Mouse (Mus musculus) Muller cell, postnatal 12 days (primary cell): ENCODE measurements around the gene Afap1.
A peak's percentile ranks its signal among the peaks of the same experiment; 100 is the strongest.

ENCODE experiments used
- DNase-seq: peaks from one replicate; pipeline ENCODE4 v3.0.0-alpha.2; 2015; ENCODE audit errors: inconsistent ontology term

The Afap1 gene

GRCm38 (mm10) chr5:35893093-35893804, at the start of gene Afap1:
Afap1 (plus strand) TSS chr5:35893319.
- peak; percentile 99 for DNase-seq

- DNase-seq: no peak
These were observed 41.6 kb upstream of the Afap1 start for GRCm38 (mm10) chr5:35851485-35851884.

- DNase-seq: no peak
These were observed 39.7 kb upstream of the Afap1 start for GRCm38 (mm10) chr5:35853463-35853862.

- DNase-seq: peak; percentile 69
These were observed 36.9 kb upstream of the Afap1 start for GRCm38 (mm10) chr5:35856245-35856644.

GRCm38 (mm10) chr5:35858069-35858468, 35.0 kb upstream of the Afap1 start:
- DNase-seq: peak; percentile 43

GRCm38 (mm10) chr5:35861456-35861855, 31.7 kb upstream of the Afap1 start:
- no peak for DNase-seq

- DNase-seq: peak; percentile 85
These were observed 23.1 kb upstream of the Afap1 start for GRCm38 (mm10) chr5:35869973-35870372.

- peak; percentile 68 for DNase-seq
These were observed 22.6 kb upstream of the Afap1 start for GRCm38 (mm10) chr5:35870408-35871012.

- no peak for DNase-seq
These were observed 19.7 kb upstream of the Afap1 start for GRCm38 (mm10) chr5:35873382-35873781.

- no peak for DNase-seq
These were observed 16.9 kb upstream of the Afap1 start for GRCm38 (mm10) chr5:35876236-35876635.

- DNase-seq: no peak
These were observed 13.9 kb upstream of the Afap1 start for GRCm38 (mm10) chr5:35879199-35879598.

GRCm38 (mm10) chr5:35882391-35882790, 10.7 kb upstream of the Afap1 start:
- peak; percentile 44 for DNase-seq

GRCm38 (mm10) chr5:35884262-35884661, 8.9 kb upstream of the Afap1 start:
- no peak for DNase-seq

GRCm38 (mm10) chr5:35884689-35885088, 8.4 kb upstream of the Afap1 start:
- no peak for DNase-seq

GRCm38 (mm10) chr5:35888959-35889358, 4.2 kb upstream of the Afap1 start:
- DNase-seq: no peak

- DNase-seq: peak; percentile 70
These were observed 3.5 kb upstream of the Afap1 start for GRCm38 (mm10) chr5:35889641-35890040.

GRCm38 (mm10) chr5:35890985-35891730, 2.0 kb upstream of the Afap1 start:
- no peak for DNase-seq

GRCm38 (mm10) chr5:35892363-35892762, 756 bp upstream of the Afap1 start:
- DNase-seq: no peak

- DNase-seq: peak; percentile 72
These were observed 714 bp downstream of the Afap1 start for GRCm38 (mm10) chr5:35893805-35894260.

GRCm38 (mm10) chr5:35894295-35895047, 1.4 kb downstream of the Afap1 start:
- peak; percentile 60 for DNase-seq

- no peak for DNase-seq
These were observed 2.8 kb downstream of the Afap1 start for GRCm38 (mm10) chr5:35895926-35896325.

GRCm38 (mm10) chr5:35896556-35896955, 3.4 kb downstream of the Afap1 start:
- DNase-seq: no peak
